Mouse (Mus musculus): Measurements from ENCODE around the gene 4930539E08Rik. TPM values are rescaled to one million over a fixed set of nuclear protein-coding genes. Genes with fewer than 3 reads are reported as not detected.
A peak's percentile ranks its signal among the peaks of the same experiment; 100 is the strongest.

4930539E08Rik gene
- polyA plus RNA-seq, 1 experiment from 2014 or later: 0.09 TPM

GRCm38 (mm10) chr17:28950751-28951150, 35.6 kb upstream of the 4930539E08Rik start:
- H3K9ac ChIP-seq (replicated peaks): no peak overlapping the region
- H3K27ac ChIP-seq (ENCODE audit: low read depth): peak overlapping the region; percentile 99; the same call in 1 of the 2 replicates
- TF ChIP-seq CTCF (IDR thresholded peaks at IDR 0.05; ENCODE audit: low read depth) (no peak), EP300 (IDR thresholded peaks at IDR 0.05; ENCODE audit: low read depth) (no peak)
- ATAC-seq (no peak), DNase-seq (no peak)
- H3K4me3 ChIP-seq (ENCODE audit: low read depth, low read length): no peak overlapping the region
- WGBS (ENCODE audit: insufficient replicate concordance): 47% methylated on average over 4 of the region's 4 CpGs
- H3K4me1 ChIP-seq (ENCODE audit: insufficient read depth): peaks cover 20% of the 10 kb centered on the region
- peaks cover 7% of the 10 kb centered on the region; the same call in 1 of the 2 replicates for H3K9me3 ChIP-seq (ENCODE audit: low read length)
- no peaks in the 10 kb centered on the region for H3K27me3 ChIP-seq (ENCODE audit: insufficient read depth, low read length)
- H3K36me3 ChIP-seq (replicated peaks; ENCODE audit: insufficient read depth, low read length): peaks cover 3% of the 10 kb centered on the region; the same call in 1 of the 2 replicates
- H3K4me2 ChIP-seq (ENCODE audit: low read depth, low read length): no peak overlapping the region

GRCm38 (mm10) chr17:28948661-28949060, 33.5 kb upstream of the 4930539E08Rik start:
- Histone ChIP-seq H3K9me3 (ENCODE audit: low read length) (peaks cover 7% of the 10 kb centered on the region; the same call in 1 of the 2 replicates), H3K4me3 (ENCODE audit: low read depth, low read length) (no peak overlapping the region), H3K27ac (ENCODE audit: low read depth) (no peak overlapping the region), H3K36me3 (replicated peaks; ENCODE audit: insufficient read depth, low read length) (no peaks in the 10 kb centered on the region), H3K27me3 (ENCODE audit: insufficient read depth, low read length) (no peaks in the 10 kb centered on the region), H3K4me2 (ENCODE audit: low read depth, low read length) (no peak overlapping the region), H3K9ac (replicated peaks) (no peak overlapping the region), H3K4me1 (ENCODE audit: insufficient read depth) (peaks cover 10% of the 10 kb centered on the region)
- DNase-seq (no peak), ATAC-seq (no peak)
- WGBS (ENCODE audit: insufficient replicate concordance): 68% methylated on average over 4 of the region's 4 CpGs
- TF ChIP-seq CTCF (IDR thresholded peaks at IDR 0.05; ENCODE audit: low read depth) (no peak), EP300 (IDR thresholded peaks at IDR 0.05; ENCODE audit: low read depth) (no peak)

GRCm38 (mm10) chr17:28947011-28947939, 32.2 kb upstream of the 4930539E08Rik start:
- H3K36me3 ChIP-seq (replicated peaks; ENCODE audit: insufficient read depth, low read length): no peaks in the 10 kb centered on the region
- H3K27me3 ChIP-seq (ENCODE audit: insufficient read depth, low read length): no peaks in the 10 kb centered on the region
- H3K4me2 ChIP-seq (ENCODE audit: low read depth, low read length): 0 out of 2 replicates have a peak overlapping the region, but pooled peaks have one; percentile 22
- H3K9me3 ChIP-seq (ENCODE audit: low read length): peaks cover 7% of the 10 kb centered on the region; the same call in 1 of the 2 replicates
- H3K27ac ChIP-seq (ENCODE audit: low read depth): peak overlapping the region; percentile 68
- H3K4me1 ChIP-seq (ENCODE audit: insufficient read depth): peaks cover 7% of the 10 kb centered on the region
- DNase-seq: no peak
- no peak overlapping the region for H3K4me3 ChIP-seq (ENCODE audit: low read depth, low read length)
- WGBS (ENCODE audit: insufficient replicate concordance): 80% methylated on average over 19 of the region's 19 CpGs
- H3K9ac ChIP-seq (replicated peaks): no peak overlapping the region
- ATAC-seq: no peak
- TF ChIP-seq EP300 (IDR thresholded peaks at IDR 0.05; ENCODE audit: low read depth) (no peak), CTCF (IDR thresholded peaks at IDR 0.05; ENCODE audit: low read depth) (peak; percentile 41; the same call in 1 of the 2 replicates)

GRCm38 (mm10) chr17:28944481-28944880, 29.4 kb upstream of the 4930539E08Rik start:
- ATAC-seq (no peak), DNase-seq (no peak)
- no peaks in the 10 kb centered on the region for H3K36me3 ChIP-seq (replicated peaks; ENCODE audit: insufficient read depth, low read length)
- no peak overlapping the region for H3K27ac ChIP-seq (ENCODE audit: low read depth)
- no peak overlapping the region for H3K4me3 ChIP-seq (ENCODE audit: low read depth, low read length)
- H3K9ac ChIP-seq (replicated peaks): no peak overlapping the region
- peaks cover 7% of the 10 kb centered on the region; the same call in 1 of the 2 replicates for H3K9me3 ChIP-seq (ENCODE audit: low read length)
- H3K4me2 ChIP-seq (ENCODE audit: low read depth, low read length): no peak overlapping the region
- H3K4me1 ChIP-seq (ENCODE audit: insufficient read depth): no peaks in the 10 kb centered on the region
- no peaks in the 10 kb centered on the region for H3K27me3 ChIP-seq (ENCODE audit: insufficient read depth, low read length)
- TF ChIP-seq CTCF (IDR thresholded peaks at IDR 0.05; ENCODE audit: low read depth) (no peak), EP300 (IDR thresholded peaks at IDR 0.05; ENCODE audit: low read depth) (no peak)
- 82% methylated on average over 7 of the region's 7 CpGs for WGBS (ENCODE audit: insufficient replicate concordance)

- DNase-seq (no peak), ATAC-seq (no peak)
- no peaks in the 10 kb centered on the region for H3K27me3 ChIP-seq (ENCODE audit: insufficient read depth, low read length)
- H3K4me2 ChIP-seq (ENCODE audit: low read depth, low read length): no peak within 1 kb of the TSS
- H3K9me3 ChIP-seq (ENCODE audit: low read length): peaks cover 7% of the 10 kb centered on the region; the same call in 1 of the 2 replicates
- TF ChIP-seq CTCF (IDR thresholded peaks at IDR 0.05; ENCODE audit: low read depth): no peak
- no peak for TF ChIP-seq EP300 (IDR thresholded peaks at IDR 0.05; ENCODE audit: low read depth)
- H3K4me3 ChIP-seq (ENCODE audit: low read depth, low read length): no peak within 1 kb of the TSS
- 84% methylated on average over 7 of the region's 7 CpGs for WGBS (ENCODE audit: insufficient replicate concordance)
- H3K27ac ChIP-seq (ENCODE audit: low read depth): no peak within 1 kb of the TSS
- H3K9ac ChIP-seq (replicated peaks): no peak within 1 kb of the TSS
- H3K36me3 ChIP-seq (replicated peaks; ENCODE audit: insufficient read depth, low read length): no peaks in the 10 kb centered on the region
- no peaks in the 10 kb centered on the region for H3K4me1 ChIP-seq (ENCODE audit: insufficient read depth)
Observed at GRCm38 (mm10) chr17:28943740-28944139, 28.6 kb upstream of the 4930539E08Rik start, which contains the start of gene Pxt1. Pxt1 (minus strand) TSS chr17:28943840.

GRCm38 (mm10) chr17:28942101-28942500, 27.0 kb upstream of the 4930539E08Rik start:
- Histone ChIP-seq H3K27ac (ENCODE audit: low read depth) (no peak overlapping the region), H3K36me3 (replicated peaks; ENCODE audit: insufficient read depth, low read length) (no peaks in the 10 kb centered on the region), H3K4me1 (ENCODE audit: insufficient read depth) (no peaks in the 10 kb centered on the region), H3K4me3 (ENCODE audit: low read depth, low read length) (no peak overlapping the region), H3K27me3 (ENCODE audit: insufficient read depth, low read length) (no peaks in the 10 kb centered on the region), H3K9ac (replicated peaks) (no peak overlapping the region), H3K9me3 (ENCODE audit: low read length) (peaks cover 3% of the 10 kb centered on the region; the same call in 1 of the 2 replicates), H3K4me2 (ENCODE audit: low read depth, low read length) (peak overlapping the region; percentile 13; the same call in 1 of the 2 replicates)
- peak; percentile 49; the same call in 1 of the 2 replicates for ATAC-seq
- WGBS (ENCODE audit: insufficient replicate concordance): 74% methylated on average over 10 of the region's 11 CpGs
- TF ChIP-seq EP300 (IDR thresholded peaks at IDR 0.05; ENCODE audit: low read depth): no peak
- no peak for TF ChIP-seq CTCF (IDR thresholded peaks at IDR 0.05; ENCODE audit: low read depth)
- DNase-seq: peak; percentile 55

All from liver, postnatal 0 days (tissue).